Mouse (Mus musculus) kidney, embryonic 16.5 days (tissue): Measurements from ENCODE around the gene Sox8. TPM values are rescaled to one million over a fixed set of nuclear protein-coding genes. Genes with fewer than 3 reads are reported as not detected.

Source experiments
- ATAC-seq: fragments of 200-750 bp; cut with Nextera tagmentation; 2 replicates; pipeline ENCODE4 v1.8.0; 2017; ENCODE audit warnings: moderate TSS enrichment; ENCODE audit not compliant: low FRiP score, low TSS enrichment
- H3K27ac ChIP-seq: fragments of 300-500 bp; sonication (generic); 2 replicates; pipeline ENCODE4 v1.5.1; 2014; ENCODE audit warnings: low read length
- H3K27me3 ChIP-seq: fragments of 300-500 bp; sonication (generic); 2 replicates; pipeline ENCODE4 v1.6.1; 2014; ENCODE audit warnings: low read length, control low read depth, mixed read lengths; ENCODE audit not compliant: insufficient read depth
- H3K36me3 ChIP-seq: fragments of 300-500 bp; sonication (generic); 2 replicates; pipeline ENCODE4 v1.6.1; 2014; ENCODE audit warnings: low read length, control low read depth, mixed read lengths; ENCODE audit not compliant: insufficient read depth
- H3K4me1 ChIP-seq: fragments of 300-500 bp; sonication (generic); 2 replicates; pipeline ENCODE4 v1.6.1; 2014; ENCODE audit warnings: low read length, control low read depth, mixed read lengths; ENCODE audit not compliant: insufficient read depth
- H3K4me2 ChIP-seq: fragments of 300-500 bp; sonication (generic); replicated peaks from 2 replicates; pipeline ENCODE4 v1.6.1; 2014; ENCODE audit warnings: low read depth, low read length
- H3K4me3 ChIP-seq: fragments of 300-500 bp; sonication (generic); 2 replicates; pipeline ENCODE4 v1.5.1; 2014; ENCODE audit warnings: mild to moderate bottlenecking, low read length
- H3K9ac ChIP-seq: fragments of 300-500 bp; sonication (generic); replicated peaks from 2 replicates; pipeline ENCODE4 v1.6.1; 2014; ENCODE audit warnings: low read length
- H3K9me3 ChIP-seq: fragments of 300-500 bp; sonication (generic); 2 replicates; pipeline ENCODE4 v1.6.1; 2016; ENCODE audit warnings: low read length, control low read depth
- WGBS: fragments of 180-500 bp; shearing (Covaris S2); extraction: QIAGEN DNeasy Blood & Tissue Kit; methylation state at CpG from one replicate; pipeline ENCODE4 v1.1.7; 2014; 5-methylcytosine and 5-hydroxymethylcytosine counted together
- polyA plus RNA-seq: library from polyadenylated mRNA; unstranded; fragments of >200 nt; fragmentation: Nextera tagmentation; extraction: Ambion mirVana; gene quantifications from 2 replicates; pipeline ENCODE4 v1.2.1, GENCODE M21; 2015

Sox8 gene
- polyA plus RNA-seq, 1 experiment from 2014 or later, result 3.3 TPM

DNA sequence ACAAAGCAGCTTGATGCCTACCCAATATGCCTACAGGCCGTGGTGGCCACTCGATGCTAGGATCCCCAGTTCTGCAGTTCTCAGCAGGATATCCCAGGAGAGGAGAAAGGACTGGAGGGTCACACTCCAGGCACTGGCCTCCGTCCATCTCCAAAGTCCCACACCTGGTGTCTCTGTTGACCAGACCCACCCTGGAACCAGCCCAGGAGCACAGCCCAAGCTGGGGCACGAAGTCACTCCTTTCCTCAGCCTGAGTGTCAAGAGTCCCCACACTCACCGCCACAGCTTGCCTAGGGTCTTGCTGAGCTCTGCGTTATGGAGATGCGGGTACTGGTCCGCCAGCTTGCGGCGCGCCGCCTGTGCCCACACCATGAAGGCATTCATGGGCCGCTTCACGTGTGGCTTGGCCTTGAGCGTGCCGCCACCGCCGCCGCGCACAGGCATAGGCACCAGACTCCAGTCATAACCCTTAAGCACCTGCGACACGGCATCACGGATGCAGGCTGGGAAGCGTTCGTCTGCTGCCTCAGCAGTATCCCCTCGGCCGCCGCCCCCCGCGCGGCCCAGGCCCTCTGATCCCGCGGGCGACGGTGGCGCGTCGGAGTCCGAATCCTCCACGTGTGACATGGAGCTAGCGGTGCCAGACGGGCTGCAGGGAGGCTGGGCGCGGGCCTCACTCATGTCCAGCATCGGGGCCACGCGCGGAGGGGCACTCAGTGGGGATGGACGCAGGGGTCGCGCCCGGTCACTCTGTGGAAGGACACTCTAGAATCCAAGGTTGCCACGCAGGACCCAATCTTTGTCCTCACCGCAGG is 446 bp downstream of the Sox8 start:
- no peaks in the 10 kb centered on the region for H3K36me3 ChIP-seq
- WGBS, result 3% methylated on average over 52 of the region's 54 CpGs
- H3K27me3 ChIP-seq, result peaks cover 15% of the 10 kb centered on the region
- peak; percentile 49 for ATAC-seq
- H3K4me1 ChIP-seq, result peaks cover 23% of the 10 kb centered on the region
- no peak overlapping the region for H3K27ac ChIP-seq
- peak overlapping the region; percentile 57 for H3K4me3 ChIP-seq
- H3K4me2 ChIP-seq, result peak overlapping the region; percentile 98
- no peaks in the 10 kb centered on the region for H3K9me3 ChIP-seq
- H3K9ac ChIP-seq, result peak overlapping the region; percentile 60

DNA sequence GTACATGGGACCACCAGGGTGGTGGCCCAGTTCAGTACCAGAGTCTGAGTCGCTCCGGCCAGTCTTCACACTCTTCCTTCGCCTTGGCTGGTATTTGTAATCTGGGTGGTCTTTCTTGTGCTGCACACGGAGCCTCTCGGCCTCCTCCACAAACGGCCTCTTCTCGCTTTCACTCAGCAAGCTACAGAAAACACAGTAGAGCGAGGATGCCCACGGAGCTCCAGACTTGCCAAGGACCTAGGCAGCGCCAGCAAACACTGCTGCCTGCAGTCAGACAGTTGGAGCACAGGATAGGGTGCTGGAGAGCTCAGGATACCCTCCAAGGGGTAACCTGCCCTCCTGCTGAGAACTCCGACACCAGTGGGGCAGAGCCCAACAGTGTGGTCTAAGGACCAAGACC is 1.6 kb downstream of the Sox8 start:
- H3K27me3 ChIP-seq, result peaks cover 15% of the 10 kb centered on the region
- 0 out of 2 replicates have a peak overlapping the region, but pooled peaks have one; percentile 12 for H3K9ac ChIP-seq
- no peaks in the 10 kb centered on the region for H3K36me3 ChIP-seq
- peak overlapping the region; percentile 98; the same call in 1 of the 2 replicates for H3K4me2 ChIP-seq
- H3K4me1 ChIP-seq, result peaks cover 23% of the 10 kb centered on the region
- WGBS, result 64% methylated on average over 11 of the region's 11 CpGs
- ATAC-seq, result no peak
- H3K27ac ChIP-seq, result no peak overlapping the region
- no peaks in the 10 kb centered on the region for H3K9me3 ChIP-seq
- H3K4me3 ChIP-seq, result peak overlapping the region; percentile 57

- ATAC-seq, result no peak
- peaks cover 23% of the 10 kb centered on the region for H3K4me1 ChIP-seq
- peak overlapping the region; percentile 27 for H3K4me2 ChIP-seq
- peak overlapping the region; percentile 9; the same call in 1 of the 2 replicates for H3K4me3 ChIP-seq
- H3K27ac ChIP-seq, result no peak overlapping the region
- no peaks in the 10 kb centered on the region for H3K9me3 ChIP-seq
- H3K9ac ChIP-seq, result 0 out of 2 replicates have a peak overlapping the region, but pooled peaks have one; percentile 29
- WGBS, result 37% methylated on average over 10 of the region's 10 CpGs
- H3K27me3 ChIP-seq, result peaks cover 15% of the 10 kb centered on the region
- H3K36me3 ChIP-seq, result no peaks in the 10 kb centered on the region
Observed at GRCm38 (mm10) chr17:25568206-25568605, 2.3 kb downstream of the Sox8 start.

DNA sequence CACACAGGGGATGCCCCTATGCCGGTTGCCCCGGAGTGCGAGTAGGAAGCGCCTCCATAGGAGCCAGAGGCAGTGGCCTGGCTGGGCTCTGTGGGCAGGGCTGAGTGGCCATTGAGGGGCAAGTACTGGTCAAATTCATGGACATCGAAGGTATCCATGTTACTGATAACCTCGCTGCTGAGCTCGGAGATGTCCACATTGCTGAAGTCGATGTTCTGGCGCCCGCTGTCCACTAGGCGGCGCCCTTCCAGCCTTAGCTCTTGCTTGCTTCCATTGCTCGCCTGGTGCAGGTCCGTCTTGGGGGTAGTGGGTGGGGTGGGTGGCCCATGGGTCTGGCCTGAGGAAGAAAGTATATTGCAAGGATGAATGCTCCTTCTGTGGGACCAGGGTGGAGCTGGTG is 2.7 kb downstream of the Sox8 start:
- 25% methylated on average over 14 of the region's 14 CpGs for WGBS
- H3K4me3 ChIP-seq, result no peak overlapping the region
- H3K9me3 ChIP-seq, result no peaks in the 10 kb centered on the region
- no peak for ATAC-seq
- H3K27ac ChIP-seq, result no peak overlapping the region
- H3K4me1 ChIP-seq, result peaks cover 23% of the 10 kb centered on the region
- H3K36me3 ChIP-seq, result no peaks in the 10 kb centered on the region
- H3K27me3 ChIP-seq, result peaks cover 15% of the 10 kb centered on the region
- no peak overlapping the region for H3K9ac ChIP-seq
- H3K4me2 ChIP-seq, result peak overlapping the region; percentile 27; the same call in 1 of the 2 replicates

DNA sequence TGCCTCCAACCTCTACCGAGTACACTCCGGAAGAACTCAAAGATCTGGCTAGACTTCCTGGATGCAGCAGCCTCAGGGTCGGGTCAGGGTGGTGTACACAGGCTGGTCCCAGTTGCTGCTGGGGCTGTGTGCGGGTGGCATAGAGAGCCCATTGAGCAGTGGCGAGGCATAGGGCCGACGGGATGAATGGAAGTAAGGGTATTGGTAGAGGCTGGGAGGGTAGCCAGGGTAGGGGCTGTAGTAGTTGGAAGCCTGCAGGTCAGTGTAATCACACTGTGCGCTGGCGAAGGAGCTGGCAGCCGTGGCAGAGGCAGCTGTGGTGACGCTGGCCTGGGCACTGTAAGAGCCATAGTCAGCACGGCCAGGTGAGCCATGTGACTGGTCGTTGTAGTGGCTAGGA is 3.2 kb downstream of the Sox8 start:
- Histone ChIP-seq H3K9me3 (no peaks in the 10 kb centered on the region), H3K4me1 (peaks cover 23% of the 10 kb centered on the region), H3K27ac (no peak overlapping the region), H3K36me3 (no peaks in the 10 kb centered on the region), H3K9ac (no peak overlapping the region), H3K4me2 (no peak overlapping the region), H3K27me3 (peaks cover 15% of the 10 kb centered on the region), H3K4me3 (no peak overlapping the region)
- ATAC-seq, result no peak
- 81% methylated on average over 13 of the region's 13 CpGs for WGBS

GRCm38 (mm10) chr17:25565860-25566600 is 4.5 kb downstream of the Sox8 start:
- WGBS, result 79% methylated on average over 17 of the region's 17 CpGs
- no peaks in the 10 kb centered on the region for H3K9me3 ChIP-seq
- H3K27me3 ChIP-seq, result peaks cover 15% of the 10 kb centered on the region
- H3K27ac ChIP-seq, result no peak overlapping the region
- H3K36me3 ChIP-seq, result no peaks in the 10 kb centered on the region
- peaks cover 17% of the 10 kb centered on the region for H3K4me1 ChIP-seq
- no peak overlapping the region for H3K4me2 ChIP-seq
- ATAC-seq, result no peak
- no peak overlapping the region for H3K9ac ChIP-seq
- H3K4me3 ChIP-seq, result no peak overlapping the region

DNA sequence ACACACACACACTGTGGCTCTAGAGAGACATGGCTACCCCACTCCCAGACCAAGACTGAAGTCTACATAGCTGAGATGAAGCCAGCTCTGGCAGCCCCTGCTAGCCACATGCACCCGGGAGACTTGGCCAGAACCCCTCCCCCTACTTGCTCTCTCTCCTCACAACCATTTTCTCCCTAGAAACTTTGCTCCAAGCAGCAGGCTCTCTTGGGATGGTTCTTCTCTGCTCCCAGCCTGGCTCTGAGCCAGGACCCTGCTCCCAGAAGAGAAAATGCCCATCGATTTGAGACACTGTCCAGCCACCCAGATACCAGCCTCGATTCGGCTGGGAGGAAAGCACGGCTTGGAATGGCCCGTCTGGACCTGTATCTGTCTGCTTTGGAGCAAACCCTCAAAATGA is 5.2 kb downstream of the Sox8 start:
- no peak overlapping the region for H3K27ac ChIP-seq

GRCm38 (mm10) chr17:25564481-25564880 is 6.0 kb downstream of the Sox8 start:
- WGBS, result 83% methylated on average over 5 of the region's 5 CpGs

More for the DNA sequence above, 5.2 kb downstream of the Sox8 start:
- no peak overlapping the region; the same call in 1 of the 2 replicates for H3K9ac ChIP-seq
- no peaks in the 10 kb centered on the region for H3K9me3 ChIP-seq
- H3K4me2 ChIP-seq, result no peak overlapping the region
- H3K4me1 ChIP-seq, result peaks cover 15% of the 10 kb centered on the region
- H3K27me3 ChIP-seq, result peaks cover 15% of the 10 kb centered on the region
- no peak for ATAC-seq
- H3K4me3 ChIP-seq, result no peak overlapping the region
- H3K36me3 ChIP-seq, result no peaks in the 10 kb centered on the region
- 28% methylated on average over 6 of the region's 6 CpGs for WGBS

DNA sequence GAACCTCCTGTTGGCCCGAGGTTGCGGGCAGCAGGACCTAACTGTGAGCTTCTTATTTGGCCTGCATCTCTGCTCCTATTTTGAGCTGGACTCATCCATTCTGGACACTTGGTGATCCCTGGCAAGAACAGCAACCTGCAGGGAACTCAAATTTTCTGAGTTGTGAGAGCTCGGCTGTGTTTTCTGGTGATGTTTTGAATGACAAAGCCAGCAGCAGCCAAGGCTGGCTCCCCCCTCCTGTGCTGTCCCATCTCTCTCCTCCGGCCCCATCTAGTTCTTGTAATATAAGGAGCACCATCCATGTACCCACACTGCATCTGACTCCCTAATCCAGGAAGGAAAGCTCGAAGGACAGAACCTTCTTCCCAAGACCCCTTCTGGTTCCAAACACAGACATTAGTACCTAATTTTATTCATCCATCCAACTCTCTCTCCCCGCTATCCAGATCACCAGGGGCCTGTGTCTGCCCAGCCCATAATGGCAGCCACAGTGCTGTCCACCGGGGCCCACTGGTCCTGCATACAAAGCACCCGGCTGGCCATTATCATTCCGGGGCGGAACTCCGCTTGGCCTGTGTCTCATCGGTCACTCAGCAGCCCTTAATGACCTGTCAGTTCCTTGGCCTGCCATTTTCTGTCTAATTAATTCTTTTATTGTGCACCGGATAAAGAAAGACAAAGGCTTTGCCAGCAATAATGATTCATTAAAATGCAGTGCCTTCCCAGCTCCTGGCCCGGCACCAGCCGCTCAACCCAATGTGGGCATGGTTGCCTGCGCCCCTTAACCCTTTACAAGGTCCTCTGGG is 9.1 kb downstream of the Sox8 start:
- no peak overlapping the region for H3K9ac ChIP-seq
- ATAC-seq, result no peak
- H3K4me1 ChIP-seq, result peaks cover 15% of the 10 kb centered on the region
- H3K9me3 ChIP-seq, result no peaks in the 10 kb centered on the region
- H3K27ac ChIP-seq, result no peak overlapping the region
- no peak overlapping the region for H3K4me2 ChIP-seq
- H3K36me3 ChIP-seq, result no peaks in the 10 kb centered on the region
- H3K27me3 ChIP-seq, result 0 out of 2 replicates have a peak, but pooled peaks cover 6% of the 10 kb centered on the region
- 76% methylated on average over 16 of the region's 16 CpGs for WGBS
- H3K4me3 ChIP-seq, result no peak overlapping the region

More at GRCm38 (mm10) chr17:25564481-25564880, 6.0 kb downstream of the Sox8 start:
- no peak for ATAC-seq
- Histone ChIP-seq H3K27me3 (peaks cover 9% of the 10 kb centered on the region), H3K9me3 (no peaks in the 10 kb centered on the region), H3K36me3 (no peaks in the 10 kb centered on the region), H3K9ac (no peak overlapping the region), H3K4me3 (no peak overlapping the region), H3K27ac (no peak overlapping the region), H3K4me1 (peaks cover 10% of the 10 kb centered on the region), H3K4me2 (no peak overlapping the region)
